Mouse (Mus musculus): Measurements from ENCODE around the gene Sycp2. TPM values are rescaled to one million over a fixed set of nuclear protein-coding genes. Genes with fewer than 3 reads are reported as not detected.
A peak's percentile ranks its signal among the peaks of the same experiment; 100 is the strongest.

The Sycp2 gene
- polyA plus RNA-seq (2014; fragmentation: Nextera tagmentation; extraction: Ambion mirVana), result 0.75 and 0.95 TPM in 2 replicates

DNA sequence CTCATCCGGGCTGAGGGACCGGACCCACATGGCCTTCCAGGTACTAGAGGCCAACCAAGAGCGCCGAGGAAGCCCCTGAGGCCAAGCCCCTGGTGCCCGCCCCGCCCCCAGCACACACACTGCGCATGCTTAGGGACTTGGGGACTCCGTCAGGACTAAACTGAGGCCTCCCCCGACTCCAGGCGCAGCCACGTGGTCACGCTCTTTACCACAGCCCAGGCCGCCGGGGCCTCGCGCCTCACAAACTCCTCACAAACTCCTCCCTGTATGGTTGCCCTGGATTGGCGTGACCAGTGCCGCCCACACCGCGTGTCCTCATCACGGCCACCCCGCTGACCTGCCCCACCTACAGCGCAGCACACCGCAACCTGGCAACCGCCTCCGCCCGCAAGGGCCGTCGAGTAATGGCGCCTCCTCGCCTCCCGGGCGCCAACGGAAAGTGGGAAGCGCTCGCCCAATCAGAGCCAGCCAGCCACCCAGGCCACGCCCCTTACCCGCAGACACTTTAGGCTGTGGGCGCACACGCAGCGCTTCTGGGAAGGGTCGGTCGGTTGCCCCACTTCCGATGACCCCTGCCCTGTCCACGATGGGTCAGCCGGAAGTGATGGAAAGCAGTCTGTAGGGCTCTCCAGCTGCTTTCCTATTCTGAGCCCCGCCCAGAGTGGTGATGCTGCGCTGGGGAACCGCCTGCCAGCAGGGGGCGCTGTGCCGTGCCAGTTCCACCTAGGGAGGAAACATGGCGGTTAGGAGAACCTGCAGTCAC is at the start of gene Sycp2:
Gene Sycp2 (minus strand): TSS at position 633 of the 763 bp plus-strand sequence.
- WGBS, result 87% methylated on average over 52 of the region's 52 CpGs
- Histone ChIP-seq H3K27ac (ENCODE audit: low read depth, low read length) (no peak within 1 kb of the TSS), H3K9ac (replicated peaks; ENCODE audit: low read depth, low read length) (no peak within 1 kb of the TSS), H3K4me3 (ENCODE audit: low read depth, low read length) (no peak within 1 kb of the TSS), H3K4me2 (ENCODE audit: low read depth, low read length) (no peak within 1 kb of the TSS), H3K27me3 (ENCODE audit: control insufficient read depth, insufficient read depth, low read length) (0 out of 2 replicates have a peak, but pooled peaks cover 2% of the 10 kb centered on the region), H3K4me1 (ENCODE audit: control insufficient read depth, insufficient read depth, low read length) (no peaks in the 10 kb centered on the region), H3K36me3 (ENCODE audit: control insufficient read depth, insufficient read depth, low read length) (no peaks in the 10 kb centered on the region), H3K9me3 (ENCODE audit: control insufficient read depth, low read length) (no peaks in the 10 kb centered on the region)
- ATAC-seq (ENCODE audit: low read depth), result peak; percentile 41

DNA sequence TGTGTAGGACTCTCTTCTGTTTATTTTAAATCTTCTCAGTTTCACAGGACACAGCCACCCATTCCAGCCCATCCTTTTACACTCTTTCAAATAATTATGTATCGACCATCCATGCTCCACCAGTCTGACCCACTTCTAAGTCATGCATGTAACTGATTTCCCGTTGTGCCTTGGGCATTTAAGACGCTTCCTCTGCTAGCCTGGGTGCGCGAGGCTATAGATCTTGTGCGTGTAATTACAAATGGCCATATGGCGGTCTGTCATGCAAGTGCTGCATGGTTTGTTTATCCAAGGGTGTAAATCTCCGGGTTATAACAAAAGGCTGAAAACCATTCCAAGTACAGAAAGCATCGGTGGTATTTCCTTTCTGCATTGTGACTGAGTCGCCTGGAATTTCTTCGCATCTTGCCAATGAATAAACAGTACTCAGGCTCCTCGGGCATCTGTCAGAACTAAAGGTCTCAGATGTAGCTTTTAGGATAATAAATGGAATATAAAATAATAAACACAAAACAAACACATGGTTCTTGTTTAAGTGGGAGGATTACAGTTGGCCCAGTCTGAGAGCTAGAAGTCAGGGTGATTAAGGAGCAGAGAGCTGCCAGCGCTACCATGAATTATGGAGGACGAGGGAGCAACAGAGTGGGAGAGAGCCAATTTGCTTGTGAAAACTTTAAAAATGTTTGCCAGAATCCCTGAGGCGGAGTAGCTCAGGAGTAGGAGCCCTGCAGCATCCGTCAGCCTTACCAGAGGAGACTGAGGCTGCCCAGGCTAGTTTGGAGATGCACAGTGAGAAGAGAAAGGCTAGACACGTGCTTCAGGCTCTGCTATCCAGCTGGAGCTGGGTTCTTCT is 47.4 kb upstream of the Sycp2 start:
- Histone ChIP-seq H3K27ac (ENCODE audit: low read depth, low read length) (peak overlapping the region; percentile 55), H3K36me3 (ENCODE audit: control insufficient read depth, insufficient read depth, low read length) (no peaks in the 10 kb centered on the region), H3K27me3 (ENCODE audit: control insufficient read depth, insufficient read depth, low read length) (no peaks in the 10 kb centered on the region), H3K9ac (replicated peaks; ENCODE audit: low read depth, low read length) (no peak overlapping the region), H3K4me1 (ENCODE audit: control insufficient read depth, insufficient read depth, low read length) (peaks cover 12% of the 10 kb centered on the region), H3K9me3 (ENCODE audit: control insufficient read depth, low read length) (no peaks in the 10 kb centered on the region), H3K4me2 (ENCODE audit: low read depth, low read length) (peak overlapping the region; percentile 29; the same call in 1 of the 2 replicates), H3K4me3 (ENCODE audit: low read depth, low read length) (no peak overlapping the region)
- peak; percentile 76 for ATAC-seq (ENCODE audit: low read depth)
- WGBS, result 6% methylated on average over 17 of the region's 17 CpGs

DNA sequence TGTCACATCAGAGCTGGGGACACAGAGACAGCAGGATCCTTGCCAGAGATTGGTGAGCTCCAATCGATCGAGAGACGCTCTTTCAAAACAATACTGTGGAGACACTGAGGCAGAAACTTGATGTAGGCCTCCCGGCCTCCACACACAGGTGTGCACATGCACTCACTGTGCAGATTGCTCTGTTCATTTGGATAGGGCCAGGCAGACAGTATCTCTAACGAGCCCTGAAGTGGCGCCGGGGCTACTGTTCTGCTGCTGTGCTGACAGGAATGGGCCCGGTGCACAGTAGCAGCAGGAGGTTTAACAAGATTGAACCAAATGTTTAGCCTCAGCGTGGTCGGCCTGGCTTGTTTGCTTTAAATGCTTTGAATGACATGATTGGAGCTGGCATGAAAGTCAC is 43.5 kb upstream of the Sycp2 start:
- no peak overlapping the region for H3K4me2 ChIP-seq (ENCODE audit: low read depth, low read length)
- WGBS, result 72% methylated on average over 10 of the region's 10 CpGs
- H3K27me3 ChIP-seq (ENCODE audit: control insufficient read depth, insufficient read depth, low read length), result no peaks in the 10 kb centered on the region
- H3K9me3 ChIP-seq (ENCODE audit: control insufficient read depth, low read length), result no peaks in the 10 kb centered on the region
- no peak overlapping the region for H3K4me3 ChIP-seq (ENCODE audit: low read depth, low read length)
- no peak overlapping the region for H3K27ac ChIP-seq (ENCODE audit: low read depth, low read length)
- no peak for ATAC-seq (ENCODE audit: low read depth)
- no peak overlapping the region for H3K9ac ChIP-seq (replicated peaks; ENCODE audit: low read depth, low read length)
- peaks cover 12% of the 10 kb centered on the region for H3K4me1 ChIP-seq (ENCODE audit: control insufficient read depth, insufficient read depth, low read length)
- no peaks in the 10 kb centered on the region for H3K36me3 ChIP-seq (ENCODE audit: control insufficient read depth, insufficient read depth, low read length)

DNA sequence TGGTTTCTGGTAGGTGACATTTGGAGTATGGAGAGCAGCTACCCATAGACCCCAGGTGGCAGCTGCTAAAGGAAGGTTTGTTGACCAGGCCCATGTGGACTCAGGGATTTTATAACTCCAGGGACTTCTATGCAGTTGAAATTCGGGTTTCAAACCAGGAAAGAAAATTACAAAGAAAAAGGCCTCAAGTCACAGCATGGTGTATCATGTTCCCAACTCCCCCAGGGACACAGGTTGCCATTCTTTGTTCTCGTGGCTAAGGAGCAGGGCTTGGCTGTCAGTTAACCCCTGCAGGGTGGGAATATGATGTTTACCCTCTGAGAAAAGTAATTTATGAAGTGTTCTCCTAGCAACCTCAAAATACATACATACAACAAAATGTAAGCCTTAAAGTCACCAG is 42.8 kb upstream of the Sycp2 start:
- no peaks in the 10 kb centered on the region for H3K36me3 ChIP-seq (ENCODE audit: control insufficient read depth, insufficient read depth, low read length)
- no peak overlapping the region for H3K27ac ChIP-seq (ENCODE audit: low read depth, low read length)
- H3K27me3 ChIP-seq (ENCODE audit: control insufficient read depth, insufficient read depth, low read length), result no peaks in the 10 kb centered on the region
- H3K9me3 ChIP-seq (ENCODE audit: control insufficient read depth, low read length), result no peaks in the 10 kb centered on the region
- 13% methylated on average over 2 of the region's 2 CpGs for WGBS
- H3K4me3 ChIP-seq (ENCODE audit: low read depth, low read length), result no peak overlapping the region
- peaks cover 8% of the 10 kb centered on the region for H3K4me1 ChIP-seq (ENCODE audit: control insufficient read depth, insufficient read depth, low read length)
- no peak overlapping the region for H3K9ac ChIP-seq (replicated peaks; ENCODE audit: low read depth, low read length)
- H3K4me2 ChIP-seq (ENCODE audit: low read depth, low read length), result no peak overlapping the region
- no peak for ATAC-seq (ENCODE audit: low read depth)

DNA sequence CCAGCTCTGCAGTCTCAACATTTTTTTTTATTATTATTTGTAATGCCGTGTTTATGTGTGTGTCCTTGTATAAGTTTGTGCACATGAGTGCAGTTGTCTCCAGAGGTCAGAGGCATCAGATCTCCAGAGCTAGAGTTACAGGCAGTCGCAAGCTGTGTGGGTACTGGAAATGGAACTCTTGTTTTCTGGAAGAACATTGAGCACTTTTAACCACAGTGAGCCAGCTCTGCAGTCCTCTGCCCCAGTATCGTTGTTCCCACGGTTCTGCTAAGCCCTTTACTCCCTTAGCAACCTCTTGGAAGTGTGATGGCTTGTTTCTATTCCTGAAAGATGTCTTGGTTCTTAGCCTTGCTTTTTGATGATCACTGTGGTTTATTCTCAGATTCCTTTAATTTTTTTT is 41.9 kb upstream of the Sycp2 start:
- H3K4me1 ChIP-seq (ENCODE audit: control insufficient read depth, insufficient read depth, low read length), result no peaks in the 10 kb centered on the region
- WGBS, result 88% methylated on average over 4 of the region's 4 CpGs
- no peak overlapping the region for H3K4me2 ChIP-seq (ENCODE audit: low read depth, low read length)
- H3K9ac ChIP-seq (replicated peaks; ENCODE audit: low read depth, low read length), result no peak overlapping the region
- no peaks in the 10 kb centered on the region for H3K9me3 ChIP-seq (ENCODE audit: control insufficient read depth, low read length)
- H3K4me3 ChIP-seq (ENCODE audit: low read depth, low read length), result no peak overlapping the region
- no peak for ATAC-seq (ENCODE audit: low read depth)
- H3K27me3 ChIP-seq (ENCODE audit: control insufficient read depth, insufficient read depth, low read length), result no peaks in the 10 kb centered on the region
- H3K27ac ChIP-seq (ENCODE audit: low read depth, low read length), result no peak overlapping the region
- H3K36me3 ChIP-seq (ENCODE audit: control insufficient read depth, insufficient read depth, low read length), result no peaks in the 10 kb centered on the region

DNA sequence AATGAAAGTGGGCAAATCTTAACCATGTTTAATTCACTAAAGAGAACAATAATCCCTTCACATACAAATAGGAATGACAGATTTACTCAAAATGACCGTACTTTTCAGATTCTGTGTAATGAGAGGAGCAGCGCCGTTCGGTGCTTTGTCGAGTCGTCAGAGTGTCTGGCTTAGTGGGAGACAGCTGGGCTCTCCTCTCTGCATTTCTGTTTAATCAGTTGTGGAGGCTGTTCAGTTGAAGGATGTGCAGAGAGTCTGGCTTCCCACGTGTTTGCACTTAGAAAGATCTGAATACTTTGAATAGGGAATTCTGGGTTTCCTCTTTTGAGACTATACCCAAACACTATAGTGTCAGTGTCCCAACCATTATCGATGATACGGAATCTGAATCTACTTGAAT is 29.8 kb upstream of the Sycp2 start:
- no peaks in the 10 kb centered on the region for H3K27me3 ChIP-seq (ENCODE audit: control insufficient read depth, insufficient read depth, low read length)
- 57% methylated on average over 9 of the region's 9 CpGs for WGBS
- H3K4me1 ChIP-seq (ENCODE audit: control insufficient read depth, insufficient read depth, low read length), result no peaks in the 10 kb centered on the region
- H3K27ac ChIP-seq (ENCODE audit: low read depth, low read length), result no peak overlapping the region
- H3K36me3 ChIP-seq (ENCODE audit: control insufficient read depth, insufficient read depth, low read length), result no peaks in the 10 kb centered on the region
- H3K9ac ChIP-seq (replicated peaks; ENCODE audit: low read depth, low read length), result no peak overlapping the region
- no peak for ATAC-seq (ENCODE audit: low read depth)
- no peaks in the 10 kb centered on the region for H3K9me3 ChIP-seq (ENCODE audit: control insufficient read depth, low read length)
- H3K4me2 ChIP-seq (ENCODE audit: low read depth, low read length), result no peak overlapping the region
- no peak overlapping the region for H3K4me3 ChIP-seq (ENCODE audit: low read depth, low read length)

DNA sequence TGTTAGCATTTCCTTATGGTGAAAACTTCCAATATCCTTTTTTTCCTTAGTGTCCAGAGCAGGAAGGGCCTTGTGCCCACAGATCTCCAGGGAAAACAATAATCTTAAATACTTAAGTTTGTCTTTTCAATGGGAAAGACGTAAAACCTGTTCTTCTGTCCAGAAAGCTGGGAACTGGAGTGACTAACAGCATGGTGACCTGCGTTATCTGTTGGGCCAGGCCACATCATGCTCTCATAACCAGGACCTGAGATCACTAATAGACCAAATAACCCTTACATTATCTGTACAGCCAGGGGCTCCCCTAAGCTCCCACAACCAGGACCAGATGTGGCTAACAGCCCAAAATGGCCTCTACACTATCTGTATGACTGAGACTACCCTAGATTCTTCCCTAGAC is 26.4 kb upstream of the Sycp2 start:
- Histone ChIP-seq H3K9ac (replicated peaks; ENCODE audit: low read depth, low read length) (no peak overlapping the region), H3K9me3 (ENCODE audit: control insufficient read depth, low read length) (no peaks in the 10 kb centered on the region), H3K4me2 (ENCODE audit: low read depth, low read length) (no peak overlapping the region), H3K4me3 (ENCODE audit: low read depth, low read length) (no peak overlapping the region), H3K27me3 (ENCODE audit: control insufficient read depth, insufficient read depth, low read length) (no peaks in the 10 kb centered on the region), H3K4me1 (ENCODE audit: control insufficient read depth, insufficient read depth, low read length) (no peaks in the 10 kb centered on the region), H3K27ac (ENCODE audit: low read depth, low read length) (no peak overlapping the region), H3K36me3 (ENCODE audit: control insufficient read depth, insufficient read depth, low read length) (no peaks in the 10 kb centered on the region)
- ATAC-seq (ENCODE audit: low read depth), result no peak
- 96% methylated on average over 2 of the region's 2 CpGs for WGBS

DNA sequence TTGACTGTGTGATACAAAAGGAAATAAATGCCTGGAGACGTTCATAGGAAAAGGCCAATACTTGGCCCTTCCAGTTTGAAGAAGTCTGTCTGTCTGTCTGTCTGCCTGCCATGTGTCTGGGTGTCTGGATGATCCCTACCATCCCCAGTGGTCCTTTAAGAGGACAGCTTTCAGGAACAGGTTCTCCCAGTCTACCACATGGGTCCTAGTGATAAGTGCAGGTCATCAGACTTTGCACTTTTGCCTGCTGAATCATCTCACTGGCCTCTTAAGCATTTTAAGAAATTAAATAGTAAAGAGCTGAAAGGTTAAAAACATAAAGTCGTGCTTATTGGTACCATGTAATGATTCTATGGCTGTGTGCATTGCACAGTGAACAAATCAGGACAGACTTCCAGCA is 26.0 kb upstream of the Sycp2 start:
- no peaks in the 10 kb centered on the region for H3K9me3 ChIP-seq (ENCODE audit: control insufficient read depth, low read length)
- no peaks in the 10 kb centered on the region for H3K27me3 ChIP-seq (ENCODE audit: control insufficient read depth, insufficient read depth, low read length)
- H3K4me1 ChIP-seq (ENCODE audit: control insufficient read depth, insufficient read depth, low read length), result no peaks in the 10 kb centered on the region
- H3K36me3 ChIP-seq (ENCODE audit: control insufficient read depth, insufficient read depth, low read length), result no peaks in the 10 kb centered on the region
- ATAC-seq (ENCODE audit: low read depth), result no peak
- no peak overlapping the region for H3K4me2 ChIP-seq (ENCODE audit: low read depth, low read length)
- WGBS, result 83% methylated on average over 2 of the region's 2 CpGs
- no peak overlapping the region for H3K9ac ChIP-seq (replicated peaks; ENCODE audit: low read depth, low read length)
- no peak overlapping the region for H3K4me3 ChIP-seq (ENCODE audit: low read depth, low read length)
- H3K27ac ChIP-seq (ENCODE audit: low read depth, low read length), result no peak overlapping the region

DNA sequence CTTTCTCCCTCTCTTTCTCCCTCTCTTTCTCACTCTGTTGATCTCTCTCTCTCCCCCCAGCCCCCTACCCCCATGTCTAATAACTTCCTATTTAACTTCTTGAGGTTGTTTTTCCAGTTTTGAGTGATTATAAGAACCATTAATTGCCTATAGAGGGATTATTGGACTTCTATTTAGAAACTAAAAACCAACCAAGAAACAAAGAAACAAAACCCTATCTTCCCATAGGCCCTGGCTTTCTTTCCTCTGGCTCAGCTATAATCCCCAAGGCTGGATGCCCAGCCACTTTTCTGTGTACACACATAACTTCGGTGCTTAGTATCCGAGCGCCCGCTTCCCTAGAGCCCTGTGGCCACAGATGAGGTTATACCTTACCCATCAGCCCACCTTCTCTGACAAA is 22.7 kb upstream of the Sycp2 start, which contains the start of gene Cdh26:
Gene Cdh26 (plus strand): TSS at position 301 of the 400 bp plus-strand sequence.
- H3K9me3 ChIP-seq (ENCODE audit: control insufficient read depth, low read length), result no peaks in the 10 kb centered on the region
- H3K27me3 ChIP-seq (ENCODE audit: control insufficient read depth, insufficient read depth, low read length), result no peaks in the 10 kb centered on the region
- H3K4me1 ChIP-seq (ENCODE audit: control insufficient read depth, insufficient read depth, low read length), result no peaks in the 10 kb centered on the region
- H3K27ac ChIP-seq (ENCODE audit: low read depth, low read length), result no peak within 1 kb of the TSS
- H3K9ac ChIP-seq (replicated peaks; ENCODE audit: low read depth, low read length), result no peak within 1 kb of the TSS
- no peaks in the 10 kb centered on the region for H3K36me3 ChIP-seq (ENCODE audit: control insufficient read depth, insufficient read depth, low read length)
- no peak for ATAC-seq (ENCODE audit: low read depth)
- 92% methylated on average over 4 of the region's 4 CpGs for WGBS
- H3K4me2 ChIP-seq (ENCODE audit: low read depth, low read length), result no peak within 1 kb of the TSS
- no peak within 1 kb of the TSS for H3K4me3 ChIP-seq (ENCODE audit: low read depth, low read length)
